Mouse (Mus musculus) liver, embryonic 15.5 days (tissue): ENCODE results near the gene Rhox10. TPM values are rescaled to one million over a fixed set of nuclear protein-coding genes. Genes with fewer than 3 reads are reported as not detected.
"Not testable (repeated sequence)": the region's sequence is repeated elsewhere in the genome, so short reads cannot be mapped to it uniquely, and the experiment has no call there.

Experiments
- ATAC-seq: fragments of 200-750 bp; cut with Nextera tagmentation; 2 replicates; pipeline ENCODE4 v1.8.0; 2017; ENCODE audit warnings: moderate number of reproducible peaks, mild to moderate bottlenecking, moderate library complexity; ENCODE audit not compliant: insufficient read depth
- H3K27ac ChIP-seq: fragments of 300-500 bp; sonication (generic); replicated peaks from 2 replicates; pipeline ENCODE4 v1.5.1; 2015; ENCODE audit warnings: mild to moderate bottlenecking, inconsistent platforms
- H3K27me3 ChIP-seq: fragments of 300-500 bp; sonication (generic); 2 replicates; pipeline ENCODE4 v1.6.1; 2015; ENCODE audit warnings: mild to moderate bottlenecking, inconsistent platforms
- H3K36me3 ChIP-seq: fragments of 300-500 bp; sonication (generic); replicated peaks from 2 replicates; pipeline ENCODE4 v1.6.1; 2015; ENCODE audit warnings: moderate library complexity, mild to moderate bottlenecking, inconsistent platforms
- H3K4me1 ChIP-seq: fragments of 300-500 bp; sonication (generic); replicated peaks from 2 replicates; pipeline ENCODE4 v1.6.1; 2015; ENCODE audit warnings: inconsistent platforms
- H3K4me2 ChIP-seq: fragments of 300-500 bp; sonication (generic); 2 replicates; pipeline ENCODE4 v1.6.1; 2015; ENCODE audit warnings: moderate library complexity, mild to moderate bottlenecking, inconsistent platforms
- H3K4me3 ChIP-seq: fragments of 300-500 bp; sonication (generic); replicated peaks from 2 replicates; pipeline ENCODE4 v1.5.1; 2015; ENCODE audit warnings: mild to moderate bottlenecking, inconsistent platforms
- H3K9ac ChIP-seq: fragments of 300-500 bp; sonication (generic); 2 replicates; pipeline ENCODE4 v1.6.1; 2015; ENCODE audit warnings: moderate library complexity, mild to moderate bottlenecking, inconsistent platforms
- H3K9me3 ChIP-seq: fragments of 300-500 bp; sonication (generic); replicated peaks from 2 replicates; pipeline ENCODE4 v1.6.1; 2016; ENCODE audit warnings: inconsistent platforms
- WGBS: fragments of 180-500 bp; shearing (Covaris S2); methylation state at CpG from one replicate; pipeline ENCODE4 v1.1.7; 2015; ENCODE audit warnings: mixed read lengths; ENCODE audit not compliant: insufficient replicate concordance; 5-methylcytosine and 5-hydroxymethylcytosine counted together
- polyA plus RNA-seq: library from polyadenylated mRNA; unstranded; fragments of >200 nt; fragmentation: Nextera tagmentation; extraction: Ambion mirVana; gene quantifications from 2 replicates; pipeline ENCODE4 v1.2.1, GENCODE M21; 2015

Rhox10 gene
- polyA plus RNA-seq, result not detected in 2 replicates

DNA sequence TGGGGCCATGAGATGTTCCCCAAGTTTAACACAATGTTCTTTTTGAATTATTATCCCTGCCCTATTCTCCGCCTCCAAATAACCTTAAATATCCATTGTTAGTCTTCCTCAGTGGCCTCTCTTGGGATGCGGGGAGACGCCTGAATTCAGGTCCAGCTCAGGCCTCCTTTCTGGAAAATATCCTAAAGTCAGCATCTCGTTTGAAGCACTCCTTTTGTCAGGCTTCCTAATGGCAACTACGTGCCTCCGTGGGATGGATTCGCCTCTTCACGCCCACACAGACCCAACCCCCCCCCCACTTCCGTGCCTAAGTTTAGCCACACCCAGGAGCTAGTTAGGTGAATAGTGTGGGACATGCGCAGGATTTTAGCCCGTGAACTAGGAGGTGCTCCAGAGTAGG is at the start of gene Rhox10:
Gene Rhox10 (plus strand): TSS at position 301 of the 400 bp plus-strand sequence.
- H3K36me3 ChIP-seq, result no peaks in the 10 kb centered on the region
- H3K4me2 ChIP-seq, result no peak within 1 kb of the TSS
- H3K9me3 ChIP-seq, result no peaks in the 10 kb centered on the region
- no peak within 1 kb of the TSS for H3K27ac ChIP-seq
- no peak for ATAC-seq
- no peak within 1 kb of the TSS for H3K4me3 ChIP-seq
- no peak within 1 kb of the TSS for H3K9ac ChIP-seq
- H3K27me3 ChIP-seq, result no peaks in the 10 kb centered on the region
- no peaks in the 10 kb centered on the region for H3K4me1 ChIP-seq
- 75% methylated on average over 11 of the region's 11 CpGs for WGBS

DNA sequence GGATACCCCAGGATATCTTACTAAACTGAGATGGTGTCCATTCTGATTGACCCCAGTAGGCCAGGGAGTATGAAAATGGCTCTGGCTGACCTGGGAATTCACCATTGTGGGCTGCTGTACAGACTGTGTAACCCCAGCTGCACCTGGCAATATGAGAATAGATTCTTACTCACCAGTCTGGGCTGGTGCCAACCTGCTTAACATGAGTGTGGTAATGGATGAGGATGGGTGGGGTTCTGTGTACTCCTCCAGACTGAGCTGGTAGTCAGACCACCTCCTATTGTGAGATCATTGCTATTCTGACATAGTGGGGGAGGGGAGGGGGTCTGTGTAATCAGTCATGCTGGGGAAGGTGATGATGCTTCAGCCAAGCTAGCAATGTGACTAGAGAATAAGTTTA is 47.7 kb upstream of the Rhox10 start, which contains the start of gene Btg1-ps1:
Gene Btg1-ps1 (minus strand): TSS at position 219 of the 400 bp plus-strand sequence.
- not testable (repeated sequence) for H3K4me2 ChIP-seq, H3K9me3 ChIP-seq, ATAC-seq, H3K9ac ChIP-seq, H3K27ac ChIP-seq, H3K4me1 ChIP-seq, H3K36me3 ChIP-seq, H3K27me3 ChIP-seq, H3K4me3 ChIP-seq

DNA sequence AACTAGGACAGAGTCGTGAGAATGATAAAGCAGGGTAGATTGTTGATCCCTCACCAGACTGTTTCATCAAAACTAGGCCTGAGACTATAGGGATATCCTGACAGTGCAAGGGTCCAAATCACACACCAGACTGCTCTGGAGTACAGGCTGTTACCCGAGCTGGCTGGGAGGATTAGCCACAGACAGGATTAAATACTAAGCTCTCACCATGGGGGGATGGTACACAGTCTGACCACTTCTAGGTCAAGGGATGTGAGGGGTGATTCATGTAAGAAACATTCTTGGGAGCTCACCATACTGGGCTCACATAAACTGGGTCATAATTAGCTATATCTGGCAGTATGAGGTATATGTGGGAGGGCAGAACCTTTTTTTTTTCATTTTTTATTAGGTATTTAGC is 32.4 kb upstream of the Rhox10 start:
- H3K4me1 ChIP-seq, result no peaks in the 10 kb centered on the region
- no peak overlapping the region for H3K4me3 ChIP-seq
- no peak overlapping the region for H3K9ac ChIP-seq
- H3K27ac ChIP-seq, result no peak overlapping the region
- H3K4me2 ChIP-seq, result no peak overlapping the region
- no peaks in the 10 kb centered on the region for H3K9me3 ChIP-seq
- no peak for ATAC-seq
- H3K27me3 ChIP-seq, result no peaks in the 10 kb centered on the region
- 42% methylated on average over 2 of the region's 2 CpGs for WGBS
- H3K36me3 ChIP-seq, result no peaks in the 10 kb centered on the region

DNA sequence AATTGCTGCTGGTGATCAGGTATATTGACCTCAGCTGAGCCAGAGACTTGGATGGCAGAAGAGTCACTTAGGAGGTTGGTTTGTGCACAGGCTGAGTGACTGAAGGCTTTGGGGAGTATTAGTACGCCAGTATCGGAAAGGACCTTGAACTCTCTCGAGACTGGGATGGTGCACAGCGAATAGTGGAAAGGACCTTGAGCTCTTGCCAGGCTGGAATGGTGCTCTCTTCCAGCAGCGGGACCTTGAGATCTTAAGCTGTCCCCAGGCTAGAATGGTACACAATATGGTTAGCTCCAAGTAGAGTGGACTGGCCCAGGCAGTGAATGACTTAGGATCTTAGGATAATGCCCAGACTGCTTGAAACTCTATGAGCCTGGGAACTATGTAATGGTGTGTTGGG is 26.6 kb upstream of the Rhox10 start:
- ATAC-seq, result no peak
- 69% methylated on average over 5 of the region's 5 CpGs for WGBS
- Histone ChIP-seq H3K36me3 (no peaks in the 10 kb centered on the region), H3K4me1 (no peaks in the 10 kb centered on the region), H3K4me3 (no peak overlapping the region), H3K4me2 (no peak overlapping the region), H3K9me3 (no peaks in the 10 kb centered on the region), H3K27ac (no peak overlapping the region), H3K27me3 (no peaks in the 10 kb centered on the region), H3K9ac (no peak overlapping the region)

DNA sequence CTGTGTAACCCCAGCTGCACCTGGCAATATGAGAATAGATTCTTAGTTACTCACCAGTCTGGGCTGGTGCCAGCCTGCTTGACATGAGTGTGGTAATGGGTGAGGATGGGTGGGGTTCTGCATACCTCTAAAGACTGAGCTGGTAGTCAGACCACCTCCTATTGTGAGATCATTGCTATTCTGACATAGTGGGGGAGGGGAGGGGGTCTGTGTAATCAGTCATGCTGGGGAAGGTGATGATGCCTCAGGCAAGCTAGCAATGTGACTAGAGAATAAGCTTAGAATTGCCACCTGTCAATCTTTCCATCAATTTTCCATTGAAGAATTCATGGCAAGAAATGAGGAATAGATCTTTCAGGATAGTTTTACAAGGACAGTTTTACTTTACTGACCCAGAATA is 23.3 kb upstream of the Rhox10 start, which contains the start of gene Btg1-ps2:
Gene Btg1-ps2 (minus strand): TSS at position 101 of the 400 bp plus-strand sequence.
- H3K27me3 ChIP-seq, H3K9ac ChIP-seq, ATAC-seq, H3K4me3 ChIP-seq, H3K4me2 ChIP-seq, H3K27ac ChIP-seq, H3K9me3 ChIP-seq, H3K36me3 ChIP-seq, H3K4me1 ChIP-seq: not testable (repeated sequence)

DNA sequence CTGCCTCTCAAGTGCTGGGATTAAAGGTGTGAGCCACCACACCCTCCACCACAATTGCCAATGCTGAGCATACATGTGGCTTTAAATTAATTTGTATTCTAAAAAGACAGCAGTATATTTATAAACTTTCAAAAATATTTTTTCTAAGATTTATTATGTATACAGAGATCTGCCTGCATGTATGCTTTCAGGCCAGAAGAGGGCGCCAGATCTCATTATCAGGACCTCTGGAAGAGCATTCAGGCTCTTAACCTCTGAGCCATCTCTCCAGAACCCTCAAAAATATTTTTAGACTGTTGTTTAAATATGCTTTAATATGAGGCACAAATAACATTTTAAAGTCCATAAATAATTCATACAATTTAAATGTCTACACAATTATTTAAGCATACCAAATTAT is 4.7 kb upstream of the Rhox10 start:
- WGBS, result 0% methylated on average over 1 of the region's 1 CpGs
- Histone ChIP-seq H3K27me3 (no peaks in the 10 kb centered on the region), H3K4me3 (no peak overlapping the region), H3K9me3 (no peaks in the 10 kb centered on the region), H3K4me2 (no peak overlapping the region), H3K36me3 (no peaks in the 10 kb centered on the region), H3K4me1 (no peaks in the 10 kb centered on the region), H3K27ac (no peak overlapping the region), H3K9ac (no peak overlapping the region)
- no peak for ATAC-seq

DNA sequence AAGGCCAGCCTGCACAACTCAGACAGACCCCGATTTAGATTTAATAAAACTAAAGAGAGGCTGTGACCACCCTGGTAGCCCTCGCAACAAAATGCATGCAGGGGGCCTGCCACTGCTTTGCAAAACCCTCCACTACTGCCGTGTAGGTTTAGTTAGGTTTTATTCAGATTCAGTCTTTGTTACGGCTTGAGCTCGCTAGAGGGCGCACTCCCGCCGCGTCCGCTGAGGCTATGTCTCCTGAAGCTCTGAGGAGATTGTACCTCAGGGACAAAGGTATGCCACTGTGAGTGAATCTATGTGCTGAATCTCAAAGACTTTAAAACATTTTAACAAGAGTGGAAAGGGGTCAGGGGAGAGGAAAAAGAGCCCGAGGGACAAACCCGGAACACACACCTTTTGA is 18.0 kb downstream of the Rhox10 start:
- Histone ChIP-seq H3K4me3 (no peak overlapping the region), H3K4me2 (no peak overlapping the region), H3K9ac (no peak overlapping the region), H3K9me3 (no peaks in the 10 kb centered on the region), H3K27me3 (no peaks in the 10 kb centered on the region), H3K4me1 (no peaks in the 10 kb centered on the region), H3K27ac (no peak overlapping the region), H3K36me3 (no peaks in the 10 kb centered on the region)
- ATAC-seq, result no peak
- WGBS, result 16% methylated on average over 12 of the region's 12 CpGs

DNA sequence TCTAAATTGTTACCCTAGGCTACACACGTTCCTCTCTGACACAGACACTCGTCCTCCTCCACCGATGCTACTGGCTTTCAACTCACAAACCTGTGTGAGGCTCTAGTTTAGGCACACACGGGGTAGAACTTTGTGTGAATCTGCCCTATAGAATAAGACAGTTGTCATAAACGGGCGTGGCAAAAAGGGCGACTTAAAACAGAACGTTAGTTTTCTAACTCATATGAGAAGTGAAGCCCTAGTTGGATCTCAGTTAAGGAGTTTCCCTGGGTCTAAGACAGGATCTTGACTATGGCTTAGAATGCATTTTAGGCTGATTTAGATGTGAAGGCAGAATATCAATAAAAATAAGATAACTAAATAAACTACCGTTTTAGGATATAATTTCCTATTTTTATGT is 18.8 kb downstream of the Rhox10 start, which contains the start of gene Rhox11:
Gene Rhox11 (minus strand): TSS at position 101 of the 400 bp plus-strand sequence.
- Histone ChIP-seq H3K27me3 (no peaks in the 10 kb centered on the region), H3K4me3 (no peak within 1 kb of the TSS), H3K9me3 (no peaks in the 10 kb centered on the region), H3K27ac (no peak within 1 kb of the TSS), H3K4me2 (no peak within 1 kb of the TSS), H3K36me3 (no peaks in the 10 kb centered on the region), H3K4me1 (no peaks in the 10 kb centered on the region), H3K9ac (no peak within 1 kb of the TSS)
- 72% methylated on average over 9 of the region's 9 CpGs for WGBS
- no peak for ATAC-seq

DNA sequence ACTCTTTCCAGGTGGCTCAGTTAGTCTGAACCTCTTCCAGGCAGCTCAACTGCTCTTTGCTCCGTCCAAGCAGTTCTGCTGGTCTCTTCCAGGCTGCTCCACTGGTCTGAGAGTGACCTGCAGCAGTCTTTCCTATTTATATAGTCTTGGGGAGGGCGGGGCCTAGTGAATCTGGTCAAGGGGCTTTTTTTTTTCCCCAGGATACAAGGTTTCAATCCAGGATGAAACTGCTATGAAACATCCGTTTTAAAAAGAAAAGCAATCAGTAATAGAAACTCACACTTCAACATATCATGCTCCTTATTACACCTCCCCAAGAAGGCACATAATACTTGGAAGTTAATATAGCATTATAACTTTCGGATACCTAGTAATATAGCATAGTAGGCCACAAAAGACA is 44.5 kb downstream of the Rhox10 start, which contains the start of gene Rhox12:
Gene Rhox12 (minus strand): TSS at position 101 of the 400 bp plus-strand sequence.
- Histone ChIP-seq H3K4me1 (no peaks in the 10 kb centered on the region), H3K4me3 (no peak within 1 kb of the TSS), H3K36me3 (no peaks in the 10 kb centered on the region), H3K27me3 (no peaks in the 10 kb centered on the region), H3K9me3 (no peaks in the 10 kb centered on the region), H3K27ac (no peak within 1 kb of the TSS), H3K9ac (no peak within 1 kb of the TSS), H3K4me2 (no peak within 1 kb of the TSS)
- WGBS, result 52% methylated on average over 4 of the region's 4 CpGs
- no peak for ATAC-seq

DNA sequence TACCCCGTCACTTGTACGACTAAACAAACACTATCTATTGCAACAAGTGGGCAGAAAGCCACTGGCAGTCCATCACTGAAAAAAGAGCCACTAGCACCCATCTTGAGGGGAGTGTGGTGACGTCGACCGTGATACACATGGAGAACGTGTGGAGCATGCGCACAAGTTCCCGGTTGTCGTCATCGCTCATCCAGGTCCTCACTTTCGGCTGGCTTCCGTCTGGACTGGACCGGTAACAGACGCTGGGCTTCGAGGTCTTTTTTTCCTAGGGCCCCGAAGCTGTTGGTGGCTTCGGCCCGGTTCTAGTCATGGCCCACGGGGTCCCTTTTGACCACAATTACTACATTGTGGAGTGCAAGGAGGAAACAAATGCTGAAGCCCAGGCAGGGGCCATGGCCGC is 54.7 kb downstream of the Rhox10 start, which contains the start of gene Rhox13:
Gene Rhox13 (plus strand): TSS at position 238 of the 400 bp plus-strand sequence.
- no peak within 1 kb of the TSS for H3K4me3 ChIP-seq
- no peaks in the 10 kb centered on the region for H3K27me3 ChIP-seq
- no peak within 1 kb of the TSS for H3K9ac ChIP-seq
- no peaks in the 10 kb centered on the region for H3K36me3 ChIP-seq
- ATAC-seq, result no peak
- H3K27ac ChIP-seq, result no peak within 1 kb of the TSS
- no peaks in the 10 kb centered on the region for H3K9me3 ChIP-seq
- H3K4me1 ChIP-seq, result no peaks in the 10 kb centered on the region
- WGBS, result 80% methylated on average over 20 of the region's 20 CpGs
- H3K4me2 ChIP-seq, result no peak within 1 kb of the TSS
